Mouse (Mus musculus): Measurements from ENCODE around the gene Mrpl16. TPM values are rescaled to one million over a fixed set of nuclear protein-coding genes. Genes with fewer than 3 reads are reported as not detected.
A peak's percentile ranks its signal among the peaks of the same experiment; 100 is the strongest.

The Mrpl16 gene
- 32.9 and 33.0 TPM in 2 replicates for polyA plus RNA-seq (2012; rRNA removed)

DNA sequence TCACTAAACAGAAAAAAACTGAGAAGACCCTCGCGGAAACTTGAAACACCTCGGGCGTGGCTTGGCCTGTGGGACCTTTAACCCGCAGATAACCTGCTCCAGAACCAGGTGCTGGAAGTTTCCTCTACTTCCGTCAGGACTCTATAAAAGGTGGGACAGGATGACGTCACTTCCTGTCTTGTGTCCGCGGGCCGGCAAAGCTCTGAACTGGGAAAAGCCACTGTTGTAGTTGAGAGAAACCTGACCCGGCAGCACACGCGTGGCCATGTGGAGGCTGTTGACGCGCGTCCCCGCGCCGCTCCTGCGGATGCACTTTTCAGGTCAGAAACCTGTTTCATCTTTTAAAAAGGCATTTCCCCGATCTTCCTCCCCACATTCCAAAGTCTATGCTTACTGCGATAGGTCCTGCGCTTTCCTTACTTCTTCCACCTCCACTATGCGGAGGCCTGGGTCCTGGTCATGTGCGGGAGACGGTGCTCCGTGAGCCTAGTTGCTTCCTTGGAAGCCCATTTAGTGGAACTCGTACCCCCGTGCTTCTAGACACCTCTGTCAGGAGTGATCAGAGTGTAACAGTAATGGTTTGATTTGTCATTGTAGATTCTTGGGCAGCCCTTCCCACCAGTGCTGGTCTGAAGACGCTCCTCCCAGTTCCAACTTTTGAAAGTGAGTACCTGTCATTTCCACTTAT, at the start of gene Mrpl16:
TSS of gene Mrpl16 (plus strand) at position 187 of the 688 bp plus-strand sequence.
- peak; percentile 59 for DNase-seq (ENCODE audit: low spot score)

DNA sequence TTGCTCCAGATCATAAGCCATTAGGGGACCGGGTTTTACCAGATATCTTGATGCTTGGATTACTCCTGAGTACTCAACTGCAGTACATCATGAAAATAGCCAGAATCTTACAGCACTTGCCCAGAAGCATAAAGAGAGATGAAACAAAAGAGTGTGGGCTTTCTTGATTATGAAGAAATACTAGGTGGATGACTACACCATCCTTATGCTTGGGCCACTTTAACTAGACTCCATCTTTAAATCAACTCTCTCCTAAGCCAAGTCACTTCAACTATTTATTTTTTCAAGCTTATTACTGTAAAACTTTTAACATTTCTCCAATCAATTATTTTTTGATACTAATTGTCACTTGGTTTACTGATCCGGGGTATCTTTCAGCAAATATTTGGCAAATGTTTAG, 46.3 kb upstream of the Mrpl16 start:
- DNase-seq (ENCODE audit: low spot score): no peak

DNA sequence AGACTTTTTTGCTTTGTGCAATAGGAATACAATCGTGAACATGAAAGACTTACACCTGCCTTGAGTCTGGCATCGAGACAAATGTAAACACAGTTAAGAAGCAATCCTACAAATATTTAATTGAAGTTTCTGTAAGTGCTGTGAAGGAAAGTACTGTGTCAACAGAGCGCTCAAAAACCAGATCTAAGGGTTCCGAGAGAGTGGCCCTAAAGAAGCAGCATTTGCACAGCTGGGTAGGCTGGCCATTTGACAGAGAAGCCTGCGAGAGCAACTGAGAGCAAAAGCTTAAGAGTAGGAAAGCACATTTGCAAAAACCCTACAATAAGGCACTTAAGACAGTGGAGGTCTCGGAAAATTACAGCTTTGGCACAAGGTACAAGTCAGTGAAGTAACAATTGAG, 45.9 kb upstream of the Mrpl16 start:
- no peak for DNase-seq (ENCODE audit: low spot score)

DNA sequence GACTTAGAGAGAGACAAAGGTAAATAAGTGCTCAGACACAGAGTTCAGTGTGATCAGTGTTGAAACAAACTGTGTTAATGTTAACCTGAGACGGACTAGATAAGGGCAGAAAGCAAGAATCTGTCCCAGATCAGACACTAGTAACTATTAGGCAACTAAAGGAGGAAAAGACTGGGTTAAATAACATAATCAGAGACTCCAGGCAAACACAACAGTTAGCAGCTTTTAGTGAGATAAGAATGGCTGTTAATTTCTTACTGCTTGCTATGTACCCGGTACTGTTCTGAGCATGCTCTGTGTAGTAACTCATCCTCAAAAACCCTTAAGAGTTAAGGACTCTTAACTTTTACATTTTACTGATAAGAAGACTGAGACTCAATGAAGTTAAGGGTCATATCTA, 44.3 kb upstream of the Mrpl16 start:
- no peak for DNase-seq (ENCODE audit: low spot score)

DNA sequence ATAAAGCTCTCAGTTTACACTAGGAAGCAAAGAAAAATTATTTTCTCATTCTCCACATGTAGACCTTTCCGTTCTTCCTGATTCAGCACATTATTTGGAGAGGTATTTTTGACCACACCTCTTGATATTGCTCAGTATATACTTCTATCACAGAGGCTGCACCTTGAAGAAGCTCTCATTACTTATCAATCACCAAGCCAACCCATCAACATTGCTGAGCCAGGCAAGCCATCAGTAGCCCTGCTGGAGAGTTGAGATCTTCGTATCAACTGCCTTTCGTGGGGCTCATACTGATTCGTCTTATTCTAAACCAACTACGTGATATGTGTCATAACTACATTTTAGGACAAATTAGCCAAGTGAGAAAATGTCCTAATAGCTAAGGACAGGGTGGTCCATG, 42.9 kb upstream of the Mrpl16 start:
- DNase-seq (ENCODE audit: low spot score): no peak

DNA sequence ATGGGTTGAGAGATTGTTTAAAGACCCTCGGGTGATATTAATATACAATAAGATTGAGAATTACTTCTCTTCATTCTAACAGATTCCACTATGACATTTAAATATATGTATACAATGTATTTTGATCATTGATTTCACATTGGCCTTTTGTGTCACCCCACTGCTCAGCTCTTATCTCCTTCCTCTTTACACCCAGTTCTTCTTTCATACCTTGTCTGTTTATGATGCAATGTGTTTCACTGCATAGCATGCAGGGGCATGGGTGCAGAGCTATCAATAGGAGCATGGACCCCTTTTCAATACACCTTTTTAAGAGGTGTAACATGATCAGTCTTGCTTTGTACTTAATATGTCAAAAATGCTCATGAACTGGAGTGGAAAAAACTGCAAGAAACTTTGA, 39.9 kb upstream of the Mrpl16 start:
- no peak for DNase-seq (ENCODE audit: low spot score)

DNA sequence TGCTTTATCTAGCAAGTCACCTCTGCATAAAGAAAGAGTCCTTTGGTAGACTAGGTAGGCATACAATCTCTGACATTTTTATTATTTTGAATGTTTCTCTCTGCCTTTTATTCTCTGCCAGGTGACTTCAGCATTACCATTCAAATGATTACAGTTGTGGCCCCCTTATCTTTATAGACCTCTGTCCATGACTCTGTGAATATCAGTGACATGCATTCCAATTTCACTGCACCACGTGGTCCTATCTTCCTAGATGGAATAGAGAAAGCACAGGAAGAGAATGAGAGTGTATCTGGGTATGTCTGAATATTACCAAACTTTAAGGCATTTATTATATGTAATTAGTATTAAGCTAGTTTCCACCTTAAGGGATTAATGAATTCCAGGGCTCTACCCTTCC, 33.7 kb upstream of the Mrpl16 start:
- DNase-seq (ENCODE audit: low spot score): no peak

DNA sequence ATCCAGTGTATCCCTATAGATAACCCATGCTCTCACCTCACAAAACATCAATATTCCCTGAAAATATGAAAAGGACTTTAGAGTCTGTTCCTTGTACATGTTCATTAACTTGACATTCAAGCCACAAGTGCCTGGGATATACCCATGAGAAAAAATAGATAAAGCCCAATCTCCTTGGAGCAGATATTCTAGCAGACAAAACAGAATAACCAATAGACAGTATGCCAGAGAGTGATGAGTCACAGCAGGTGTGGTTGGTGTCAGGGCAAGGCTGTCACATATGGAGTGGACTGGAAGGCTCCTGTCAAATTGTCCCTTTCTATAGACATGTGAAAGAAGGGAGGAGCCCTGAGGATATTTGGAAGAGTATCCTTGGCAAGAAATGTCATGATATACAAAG, 24.5 kb upstream of the Mrpl16 start:
- no peak for DNase-seq (ENCODE audit: low spot score)

DNA sequence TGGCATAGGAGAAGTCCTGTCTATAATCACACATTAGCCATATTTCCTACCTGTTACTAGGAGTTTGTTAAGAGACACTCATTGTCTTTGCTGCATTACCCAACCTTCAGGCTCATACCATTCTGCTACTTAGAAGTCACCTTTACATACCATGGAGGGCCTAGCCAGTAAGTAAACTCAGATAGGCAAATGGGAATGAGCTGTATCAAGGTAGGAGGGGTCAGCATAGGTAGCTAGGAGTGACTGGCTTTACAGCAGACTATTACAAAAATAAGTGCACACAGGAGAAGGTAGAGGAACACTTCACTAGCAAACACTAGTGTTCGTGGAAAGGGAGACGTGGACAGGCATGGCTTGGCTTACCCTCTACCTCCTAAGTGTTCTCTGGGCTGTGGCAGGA, 22.9 kb upstream of the Mrpl16 start, which contains the start of gene Gif:
TSS of gene Gif (plus strand) at position 257 of the 400 bp plus-strand sequence.
- DNase-seq (ENCODE audit: low spot score): no peak

DNA sequence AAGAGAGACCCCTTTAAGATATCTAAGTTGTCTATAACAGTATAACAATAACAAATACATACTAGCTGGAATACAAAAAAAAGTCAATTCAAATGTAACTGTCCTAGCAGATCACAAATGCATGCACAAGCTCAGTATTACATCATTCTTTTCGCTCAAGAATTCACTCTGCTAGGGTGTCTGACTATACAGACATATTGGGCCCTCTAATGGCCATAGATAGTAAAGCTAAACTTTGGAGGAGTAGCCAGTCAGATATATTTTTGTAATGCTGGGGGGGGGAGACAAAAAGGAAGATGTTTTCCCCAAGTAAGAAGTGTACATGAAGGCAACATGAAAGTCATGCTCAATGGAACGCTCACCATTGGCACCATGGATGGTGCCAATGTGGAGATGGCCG, 5.1 kb upstream of the Mrpl16 start:
- no peak for DNase-seq (ENCODE audit: low spot score)

DNA sequence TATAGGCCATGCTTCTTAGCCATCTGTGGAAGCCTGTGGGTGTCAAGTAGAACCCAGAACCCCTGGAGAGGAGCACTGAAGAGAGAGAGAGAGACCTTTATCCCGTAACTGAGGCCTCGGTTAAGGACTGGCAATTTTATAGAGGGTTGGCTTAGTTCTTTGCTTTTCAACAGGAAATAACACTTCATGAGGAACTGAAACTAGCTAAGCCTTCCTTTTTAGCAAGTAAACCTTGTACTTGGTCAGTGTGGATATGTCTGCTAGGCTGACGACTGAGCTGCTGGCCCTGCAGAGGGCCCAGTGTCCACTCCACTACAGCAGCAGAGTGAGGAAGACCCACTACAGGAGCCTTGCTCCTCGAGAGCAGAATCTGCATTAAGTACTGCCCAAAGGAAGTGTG, 3.8 kb upstream of the Mrpl16 start:
- no peak for DNase-seq (ENCODE audit: low spot score)

DNA sequence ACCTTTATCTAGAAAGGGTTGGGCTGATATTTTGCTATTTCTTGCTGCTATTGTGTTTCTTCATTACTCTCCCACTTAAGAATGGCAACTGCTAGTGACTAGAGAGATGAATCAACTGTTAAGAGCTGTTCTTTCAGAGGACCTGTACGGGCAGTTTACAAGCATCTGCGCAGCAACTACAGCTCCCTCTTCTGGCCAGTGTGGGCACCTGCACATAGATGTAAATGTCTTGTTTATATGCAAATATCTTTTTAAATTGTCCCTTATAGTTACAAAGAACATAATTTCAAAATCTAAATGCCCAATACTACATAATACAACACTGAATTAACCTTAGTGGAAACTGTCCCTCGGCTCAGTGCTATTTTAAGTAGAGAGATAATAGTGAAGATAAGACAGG, 2.0 kb upstream of the Mrpl16 start:
- no peak for DNase-seq (ENCODE audit: low spot score)

DNA sequence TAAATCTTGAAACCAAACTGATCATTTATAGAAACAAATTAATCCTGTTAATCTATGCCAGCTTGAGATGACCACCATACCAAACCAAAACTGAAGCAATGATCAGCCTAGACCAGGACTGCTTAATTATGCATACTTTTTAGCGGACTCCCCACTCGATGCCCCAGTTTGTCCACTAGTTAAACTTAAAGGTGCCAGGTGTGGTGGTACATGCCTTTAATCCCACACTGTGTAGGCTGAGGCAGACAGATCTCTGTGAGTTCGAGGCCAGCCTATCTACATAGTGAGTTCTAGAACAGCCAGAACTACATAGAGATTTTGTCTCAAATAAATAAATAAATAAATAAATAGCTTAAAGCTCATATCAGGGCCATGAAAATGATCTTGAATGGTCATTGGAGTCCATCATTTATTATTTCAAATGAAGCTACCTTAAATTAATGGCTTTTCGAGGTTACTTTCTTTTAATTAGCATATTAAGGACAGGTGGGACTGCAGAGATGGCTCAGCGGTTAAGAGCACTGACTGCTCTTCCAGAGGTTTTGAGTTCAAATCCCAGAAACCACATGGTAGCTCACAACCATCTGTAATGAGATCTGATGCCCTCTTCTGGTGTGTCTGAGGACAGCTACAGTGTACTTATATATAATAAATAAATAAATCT, 802 bp upstream of the Mrpl16 start:
- DNase-seq (ENCODE audit: low spot score): no peak

DNA sequence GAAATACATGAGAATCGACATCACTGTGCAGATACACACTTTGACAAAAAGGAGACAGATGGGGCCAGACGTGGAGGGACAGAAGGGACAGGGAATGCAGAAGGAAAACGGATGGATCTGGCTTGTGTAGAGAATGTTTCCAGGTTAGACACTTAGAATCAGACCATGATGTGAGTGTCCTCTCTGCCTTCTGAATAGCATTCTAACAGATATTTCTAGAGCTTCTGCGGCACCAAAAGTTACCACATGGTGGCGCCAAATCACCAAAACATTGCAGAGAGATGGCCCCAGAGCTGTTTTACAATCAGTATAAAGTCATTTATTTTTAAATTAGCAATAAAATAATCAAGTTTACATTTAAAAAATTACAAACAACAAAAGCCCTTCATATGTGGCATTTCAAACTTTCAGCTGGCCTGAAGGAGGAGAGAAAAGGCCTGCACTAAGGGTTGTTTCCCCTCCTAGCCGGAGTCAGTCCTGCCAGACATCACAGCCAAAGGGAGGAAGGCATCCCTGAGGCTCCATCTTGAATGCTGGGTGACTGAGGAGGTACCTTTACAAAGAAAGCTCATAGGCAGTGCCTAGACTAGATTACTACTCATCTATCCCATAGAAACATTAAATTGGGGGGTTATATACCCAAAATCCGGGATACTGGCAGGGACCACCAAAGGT, 7.1 kb downstream of the Mrpl16 start:
- no peak for DNase-seq (ENCODE audit: low spot score)

DNA sequence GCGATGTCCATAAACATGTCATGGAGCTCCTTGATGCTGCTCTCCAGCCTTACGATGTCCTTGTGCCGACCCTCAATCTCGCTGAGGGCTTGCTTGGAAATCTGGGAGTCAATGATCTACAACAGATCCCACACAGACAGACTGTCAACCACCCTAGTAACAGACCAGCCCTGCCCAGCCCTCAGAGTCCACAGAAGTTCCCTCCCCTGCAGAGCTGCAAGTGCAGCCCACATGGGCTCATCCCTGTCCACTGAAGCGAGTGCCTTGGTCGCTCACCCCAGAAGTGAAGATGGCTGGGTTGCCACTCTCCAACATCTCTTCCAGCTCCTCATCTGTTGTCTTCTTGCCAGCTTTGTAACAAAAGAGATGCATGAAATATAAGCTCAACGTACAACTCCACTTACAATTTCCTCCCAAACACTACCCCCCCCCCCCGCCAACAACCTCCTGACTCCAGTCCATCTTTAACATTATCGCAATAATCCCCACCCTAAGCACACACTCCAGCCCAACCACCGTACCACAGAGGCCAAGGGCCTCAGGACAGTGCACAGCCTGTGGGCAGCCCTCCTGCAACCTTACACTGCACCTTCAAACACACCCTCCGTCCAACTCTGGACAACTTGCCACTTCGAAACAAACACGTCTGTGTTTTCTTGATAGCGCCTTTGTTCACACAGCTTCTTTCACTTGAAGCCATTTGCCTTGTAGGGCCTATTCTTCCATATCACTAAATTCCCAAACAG, 15.4 kb downstream of the Mrpl16 start:
- DNase-seq (ENCODE audit: low spot score): no peak

DNA sequence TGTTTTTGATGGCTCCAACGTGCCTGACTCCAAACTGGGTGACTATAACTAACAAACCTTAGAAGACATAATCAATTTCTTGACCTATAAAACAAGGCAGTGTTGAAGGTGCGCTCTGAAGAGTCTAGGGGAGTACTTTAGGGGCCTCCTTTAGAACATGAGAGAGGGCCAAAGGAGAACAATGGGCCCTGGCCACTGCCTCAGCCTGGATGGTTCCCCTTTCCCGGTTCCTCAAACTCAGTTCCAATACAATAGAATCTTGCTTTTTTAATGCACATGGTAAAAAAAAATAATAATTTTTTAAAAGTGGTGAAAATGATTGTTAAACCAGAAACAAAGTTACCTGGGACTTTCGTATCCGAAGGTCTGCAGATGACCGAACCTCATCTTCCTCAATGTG, 17.6 kb downstream of the Mrpl16 start:
- no peak for DNase-seq (ENCODE audit: low spot score)

DNA sequence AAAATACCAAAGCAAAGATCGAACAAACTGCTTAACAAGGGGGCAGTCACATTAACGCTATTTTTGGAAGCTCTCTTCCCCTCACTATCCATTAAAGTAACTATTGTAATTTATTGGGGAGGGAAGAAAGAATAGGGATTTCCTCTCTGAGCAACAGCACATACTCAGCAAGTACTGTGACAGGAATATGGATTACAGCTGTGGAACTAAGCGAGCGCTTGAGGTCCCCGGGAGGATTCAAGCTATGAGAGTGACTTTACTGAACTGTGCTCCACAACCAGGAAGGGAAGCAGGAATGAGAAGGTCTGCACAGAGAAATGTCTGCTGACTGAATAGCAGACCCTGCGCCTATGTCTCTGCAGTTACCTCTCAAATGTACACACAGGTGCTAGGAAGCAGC, 18.7 kb downstream of the Mrpl16 start:
- DNase-seq (ENCODE audit: low spot score): no peak

DNA sequence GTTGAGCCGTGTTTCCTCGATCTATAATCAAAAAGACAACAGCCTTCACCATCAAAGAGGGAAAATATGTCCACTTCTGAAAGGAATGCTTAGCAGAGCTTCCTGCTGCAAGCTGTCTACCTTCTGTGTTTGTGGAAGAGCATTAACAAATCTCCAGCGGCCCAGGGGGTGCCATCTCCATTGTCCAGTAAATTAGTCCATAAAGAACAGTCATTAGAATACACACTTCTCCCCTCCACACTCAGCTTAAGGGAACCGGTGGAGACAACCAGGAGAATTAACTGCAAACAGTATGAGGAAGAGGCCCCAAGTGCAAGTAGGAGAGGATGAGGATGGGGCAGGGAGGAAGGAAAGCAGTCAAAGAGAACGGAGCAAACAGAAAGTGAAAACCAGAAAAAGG, 21.6 kb downstream of the Mrpl16 start:
- no peak for DNase-seq (ENCODE audit: low spot score)

DNA sequence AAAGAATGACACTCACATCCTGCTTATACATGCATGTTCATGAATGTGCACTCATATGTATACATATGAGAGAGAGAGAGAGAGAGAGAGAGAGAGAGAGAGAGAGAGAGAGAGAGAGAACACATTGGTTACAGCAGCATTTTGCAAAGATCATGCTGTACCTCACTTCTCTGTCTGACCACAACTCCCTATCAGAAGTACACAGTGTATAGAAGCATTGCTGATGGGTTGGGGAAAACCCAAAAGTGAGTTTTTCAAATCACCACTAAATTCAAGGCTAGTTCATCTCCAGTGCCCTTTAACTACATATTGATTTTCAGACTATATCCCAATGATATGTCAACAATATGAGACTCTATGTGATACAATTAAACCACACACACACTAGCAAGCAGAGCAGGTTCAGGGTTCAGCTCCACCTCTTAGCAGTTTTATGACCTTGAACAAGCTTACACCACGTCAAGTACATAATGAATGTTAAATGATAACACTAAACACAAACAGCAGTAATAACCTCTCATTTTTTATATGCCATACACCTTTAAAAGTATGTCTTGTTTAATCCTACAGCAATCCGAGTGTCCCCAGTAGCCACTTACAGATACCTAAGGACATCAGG, 23.7 kb downstream of the Mrpl16 start:
- no peak for DNase-seq (ENCODE audit: low spot score)

DNA sequence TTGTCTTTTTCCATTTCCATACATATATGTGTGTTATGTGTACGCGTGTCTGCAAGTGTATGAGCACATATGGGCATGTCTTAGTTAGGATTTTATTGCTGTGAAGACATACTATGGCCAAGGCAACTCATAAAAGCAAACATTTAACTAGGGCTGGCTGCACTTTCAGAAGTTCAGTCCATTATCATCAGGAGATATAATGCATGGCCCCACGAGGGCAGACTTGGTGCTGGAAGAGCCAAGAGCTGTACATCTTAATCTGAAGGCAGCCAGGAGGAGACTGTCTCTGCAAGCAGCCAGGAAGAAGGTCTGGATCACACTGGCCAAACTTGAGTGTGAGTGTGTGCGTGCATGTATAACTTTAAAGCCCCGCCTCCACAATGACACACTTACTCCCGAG, 24.3 kb downstream of the Mrpl16 start:
- no peak for DNase-seq (ENCODE audit: low spot score)

DNA sequence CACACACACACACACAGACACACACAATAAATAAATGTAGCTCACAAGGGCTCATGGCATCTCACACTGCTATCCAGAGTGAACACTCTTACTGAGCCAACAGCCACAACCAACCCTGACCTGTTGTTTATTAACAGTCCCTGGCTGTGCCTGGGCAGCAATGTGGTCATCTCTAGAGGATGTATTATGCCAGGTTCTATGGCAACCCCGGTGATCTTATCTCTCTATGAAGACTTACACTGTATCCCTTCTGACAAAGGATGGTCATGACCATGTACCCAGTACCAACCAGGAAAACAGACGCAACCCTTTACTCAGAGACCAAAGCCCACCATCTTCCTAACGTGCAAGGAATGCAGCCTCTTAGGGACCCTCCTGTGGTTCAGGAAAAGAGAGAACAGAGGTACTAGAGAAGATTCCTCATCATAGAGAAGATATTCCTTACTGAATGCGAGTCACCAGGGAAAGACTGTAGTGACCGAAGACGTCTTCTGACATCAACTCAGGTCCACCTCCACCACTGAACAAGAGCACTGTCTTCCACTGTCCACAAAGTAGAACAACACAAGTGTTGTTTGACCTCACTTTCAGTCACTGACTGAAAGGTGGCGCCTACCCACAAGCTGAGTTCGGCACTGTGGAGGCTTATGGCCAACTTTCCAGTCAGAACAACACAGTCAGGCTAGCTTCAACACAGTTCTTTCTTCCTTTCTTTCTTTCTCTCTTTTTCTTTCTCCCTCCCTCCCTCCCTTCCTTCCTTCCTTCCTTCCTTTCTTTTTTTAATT, 30.5 kb downstream of the Mrpl16 start:
- no peak for DNase-seq (ENCODE audit: low spot score)
